Mouse (Mus musculus): ENCODE measurements at regions not wholly inside any gene's neighbourhood (a gene's known extent, or its start where the extent isn't known, plus 50 kb on each side); places are given as distances from the start of the nearest gene placed in this dataset.

DNA sequence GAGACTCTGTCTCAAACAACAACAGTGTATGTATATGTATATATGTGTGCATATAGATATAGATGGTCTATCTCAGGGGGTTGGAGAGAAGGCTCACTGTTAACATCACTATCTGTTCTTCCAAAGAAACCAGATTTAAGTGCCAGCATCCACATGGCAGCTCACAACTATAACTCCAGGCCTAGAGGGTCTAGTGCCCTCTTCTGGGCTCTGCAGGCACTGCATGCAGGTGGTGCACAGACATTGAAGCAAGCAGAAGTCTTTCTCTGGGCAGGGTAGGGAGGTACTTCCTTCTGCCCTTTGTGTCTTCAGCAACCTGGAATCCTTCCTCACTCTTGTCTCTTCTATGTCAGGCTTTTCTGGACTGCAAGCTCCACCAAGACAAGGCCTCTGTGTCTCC is 50.1 kb upstream of the Gm11733 start:
- H3K4me2 ChIP-seq (ENCODE audit: low read depth, low read length), result no peak overlapping the region
- H3K4me1 ChIP-seq (ENCODE audit: control insufficient read depth, insufficient read depth, low read length), result peaks cover 5% of the 10 kb centered on the region
- no peaks in the 10 kb centered on the region for H3K36me3 ChIP-seq (ENCODE audit: control insufficient read depth, insufficient read depth, low read length)
- H3K4me3 ChIP-seq (replicated peaks; ENCODE audit: low read length), result no peak overlapping the region
- ATAC-seq (ENCODE audit: insufficient read depth, low FRiP score), result no peak
- H3K9ac ChIP-seq (ENCODE audit: low read length), result no peak overlapping the region
- peaks cover 8% of the 10 kb centered on the region; the same call in 1 of the 2 replicates for H3K27me3 ChIP-seq (ENCODE audit: control insufficient read depth, insufficient read depth, low read length)
- H3K9me3 ChIP-seq (replicated peaks; ENCODE audit: control insufficient read depth, low read length), result no peaks in the 10 kb centered on the region; the same call in 1 of the 2 replicates
- no peak overlapping the region for H3K27ac ChIP-seq (ENCODE audit: low read length)

Data from stomach, embryonic 16.5 days (tissue).